Mouse (Mus musculus): ENCODE measurements around the gene Txnrd1.

The Txnrd1 gene

GRCm38 (mm10) chr10:82814096-82814970, 19.4 kb upstream of the Txnrd1 start:
- in situ Hi-C loops (cut with MboI; ENCODE audit: unreplicated experiment in 2 of 2), result loop anchor here (5.0 to 10.0 kb wide), 2 partner anchors 88 to 170 kb away; partner anchors contain the start of gene Chst11 (in 1 of the 2)

DNA sequence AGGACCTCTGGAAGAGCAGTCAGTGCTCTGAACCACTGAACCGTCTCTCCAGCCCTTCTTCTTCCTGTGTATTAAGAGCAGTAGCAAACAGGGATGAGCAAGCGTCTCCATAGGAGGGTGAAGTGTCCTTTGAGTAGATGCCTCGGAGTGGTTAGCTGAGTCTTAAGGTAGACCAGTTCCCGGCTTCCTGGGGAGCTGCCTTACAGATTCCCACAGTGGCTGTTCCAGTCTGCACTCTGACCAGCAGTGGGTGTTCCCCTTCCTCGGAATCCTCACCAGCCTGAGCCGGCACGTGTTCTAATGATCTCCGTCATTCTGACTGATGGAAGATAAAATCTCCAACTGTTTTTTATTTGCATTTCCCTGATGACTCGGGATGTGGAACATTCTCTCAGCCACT, 17.3 kb upstream of the Txnrd1 start:
- in situ Hi-C loops (cut with MboI; ENCODE audit: unreplicated experiment in 2 of 2), result loop anchor here (5.0 to 10.0 kb wide), 2 partner anchors 41 to 168 kb away; partner anchors contain the start of gene Chst11 (in 1 of the 2)

- in situ Hi-C loops (cut with MboI; ENCODE audit: unreplicated experiment in 2 of 2), result loop anchor here (5.0 to 10.0 kb wide), 2 partner anchors 40 to 167 kb away; partner anchors contain the start of gene Chst11 (in 1 of the 2)
Measured at GRCm38 (mm10) chr10:82817514-82817913, 16.2 kb upstream of the Txnrd1 start.

GRCm38 (mm10) chr10:82817936-82818335, 15.8 kb upstream of the Txnrd1 start:
- in situ Hi-C loops (cut with MboI; ENCODE audit: unreplicated experiment in 2 of 2), result loop anchor here (5.0 to 10.0 kb wide), 2 partner anchors 39 to 167 kb away; partner anchors contain the start of gene Chst11 (in 1 of the 2)

DNA sequence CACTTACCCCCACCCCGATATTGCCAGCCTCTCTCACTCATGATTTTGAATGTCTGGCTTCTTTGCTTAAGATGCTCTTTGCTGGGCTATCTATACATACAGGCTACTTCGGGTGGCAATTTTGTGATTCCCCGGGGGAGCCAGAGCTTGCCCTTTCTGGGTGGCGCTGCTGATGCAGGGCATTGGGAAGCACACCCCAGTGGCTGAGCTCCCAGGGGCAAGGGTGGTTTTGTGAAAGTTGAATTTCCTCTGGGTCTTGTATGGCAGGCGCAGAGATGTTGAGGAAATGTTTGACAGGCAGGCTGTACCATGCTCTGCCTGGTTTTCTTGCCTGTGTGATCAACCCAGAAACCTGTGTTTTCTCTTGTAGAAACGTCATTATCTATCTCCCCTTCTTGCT, 15.1 kb upstream of the Txnrd1 start:
- in situ Hi-C loops (cut with MboI; ENCODE audit: unreplicated experiment in 2 of 2), result loop anchor here (5.0 to 10.0 kb wide), 2 partner anchors 39 to 166 kb away; partner anchors contain the start of gene Chst11 (in 1 of the 2)

- in situ Hi-C loops (cut with MboI; ENCODE audit: unreplicated experiment in 2 of 2), result no loop called here
Measured at GRCm38 (mm10) chr10:82823108-82823778, 10.5 kb upstream of the Txnrd1 start.

DNA sequence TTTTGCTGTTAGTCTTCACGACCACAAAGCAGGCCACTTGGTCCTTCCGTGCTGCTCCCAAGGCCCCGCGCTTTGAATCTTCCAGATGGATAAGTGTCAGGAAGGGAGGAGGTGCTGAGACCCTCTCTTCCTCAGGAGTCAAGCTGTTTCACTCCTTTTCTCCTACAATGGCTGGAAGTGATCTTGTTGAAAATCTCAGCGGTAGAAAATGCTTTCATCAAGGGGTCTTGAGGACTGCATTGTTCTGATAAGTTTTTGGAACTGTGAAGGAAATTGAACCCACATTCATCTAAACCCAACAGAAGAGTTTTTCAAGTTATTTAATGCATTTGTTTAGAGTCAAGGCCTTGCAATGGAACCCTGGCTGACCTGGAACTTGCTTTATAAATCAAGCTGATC, 10.0 kb upstream of the Txnrd1 start:
- in situ Hi-C loops (cut with MboI; ENCODE audit: unreplicated experiment in 2 of 2), result no loop called here

- in situ Hi-C loops (cut with MboI; ENCODE audit: unreplicated experiment in 2 of 2), result no loop called here
Measured at GRCm38 (mm10) chr10:82824541-82824940, 9.2 kb upstream of the Txnrd1 start.

- in situ Hi-C loops (cut with MboI; ENCODE audit: unreplicated experiment in 2 of 2), result no loop called here
Measured at GRCm38 (mm10) chr10:82826516-82826915, 7.2 kb upstream of the Txnrd1 start.

GRCm38 (mm10) chr10:82835898-82836297, 2.1 kb downstream of the Txnrd1 start:
- in situ Hi-C loops (cut with MboI; ENCODE audit: unreplicated experiment in 2 of 2), result no loop called here

DNA sequence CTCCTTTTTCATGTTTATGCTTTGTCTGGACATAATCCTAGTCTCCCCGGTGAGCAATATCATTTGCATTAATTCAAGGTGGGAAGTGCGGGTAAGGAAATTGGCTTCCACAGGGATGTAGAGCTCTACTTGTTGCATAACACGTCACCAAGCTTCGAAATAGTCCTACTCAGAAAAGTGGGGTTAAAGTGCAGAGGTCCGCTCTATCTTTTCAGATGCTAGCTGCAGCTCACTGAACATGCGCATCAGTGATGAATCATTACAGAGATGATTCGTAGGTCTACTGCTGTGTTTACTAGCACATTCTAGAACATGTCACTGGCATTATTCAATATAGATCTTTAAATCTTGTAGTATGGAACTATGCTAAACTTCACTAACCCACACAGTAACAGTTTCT, 4.6 kb downstream of the Txnrd1 start:
- in situ Hi-C loops (cut with MboI; ENCODE audit: unreplicated experiment in 2 of 2), result no loop called here

GRCm38 (mm10) chr10:82844090-82844489, 10.3 kb downstream of the Txnrd1 start:
- in situ Hi-C loops (cut with MboI; ENCODE audit: unreplicated experiment in 2 of 2), result no loop called here

GRCm38 (mm10) chr10:82844731-82845130, 11.0 kb downstream of the Txnrd1 start:
- in situ Hi-C loops (cut with MboI; ENCODE audit: unreplicated experiment in 2 of 2), result no loop called here

- in situ Hi-C loops (cut with MboI; ENCODE audit: unreplicated experiment in 2 of 2), result no loop called here
Measured at GRCm38 (mm10) chr10:82847821-82848459, 14.2 kb downstream of the Txnrd1 start.

DNA sequence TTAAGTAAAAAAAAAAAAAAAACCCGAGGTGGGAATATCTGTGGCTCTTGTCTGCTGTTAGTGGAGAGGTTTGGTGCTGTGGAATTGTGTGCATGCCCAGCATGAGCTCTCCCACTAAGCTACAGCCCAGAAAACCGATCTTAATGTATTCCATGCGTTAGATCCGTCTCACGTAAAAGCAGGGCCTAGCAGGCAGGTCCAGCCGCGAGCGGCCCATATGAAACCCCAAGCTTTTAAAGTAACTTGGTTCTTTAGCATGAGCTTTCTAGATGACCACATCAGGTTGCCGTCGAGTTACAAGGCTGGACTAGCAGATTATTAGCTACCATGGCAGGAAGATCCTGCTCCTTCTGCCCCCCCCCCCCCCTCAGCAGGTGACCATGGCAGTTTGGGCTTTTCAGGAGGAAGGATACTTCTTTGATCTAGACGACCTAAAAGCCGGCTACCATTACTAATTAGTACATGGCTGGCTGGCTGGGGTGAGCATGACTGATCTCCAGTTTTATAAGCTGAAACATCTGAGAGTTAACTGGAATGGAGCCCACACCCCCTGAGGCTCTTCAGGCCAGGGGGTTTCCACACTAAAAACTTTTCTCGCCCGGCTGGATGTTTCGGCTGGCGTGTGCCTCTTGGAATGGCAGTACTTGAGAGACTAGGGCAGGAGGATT, 16.1 kb downstream of the Txnrd1 start:
- in situ Hi-C loops (cut with MboI; ENCODE audit: unreplicated experiment in 2 of 2), result no loop called here

- in situ Hi-C loops (cut with MboI; ENCODE audit: unreplicated experiment in 2 of 2), result no loop called here
Measured at GRCm38 (mm10) chr10:82850354-82850752, 16.6 kb downstream of the Txnrd1 start.

DNA sequence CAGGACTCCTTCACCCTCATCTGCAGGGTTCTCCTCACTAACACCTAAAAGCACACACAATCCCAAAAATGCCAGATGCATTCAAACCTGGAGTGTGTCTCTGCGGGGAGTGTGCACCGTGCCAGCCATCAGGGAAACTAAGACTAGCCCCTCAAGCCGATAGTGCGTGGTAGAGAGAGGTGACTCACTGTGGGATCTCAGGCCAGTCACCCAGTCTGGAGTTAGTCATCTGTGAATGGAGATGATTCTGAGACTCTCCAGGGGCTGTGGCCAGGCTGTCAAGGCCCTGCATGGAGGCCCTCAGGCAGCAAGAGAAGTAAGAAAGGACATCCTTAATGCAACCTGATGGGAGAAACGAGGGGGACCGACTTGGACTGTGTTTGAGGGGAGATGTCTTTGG, 18.0 kb downstream of the Txnrd1 start:
- in situ Hi-C loops (cut with MboI; ENCODE audit: unreplicated experiment in 2 of 2), result no loop called here

GRCm38 (mm10) chr10:82858032-82858680, 24.4 kb downstream of the Txnrd1 start:
- in situ Hi-C loops (cut with MboI; ENCODE audit: unreplicated experiment in 2 of 2), result loop anchor here (5.0 kb wide), 1 partner anchor 41 kb away; no protein-coding TSS in a partner anchor

GRCm38 (mm10) chr10:82858691-82859532, 25.2 kb downstream of the Txnrd1 start:
- in situ Hi-C loops (cut with MboI; ENCODE audit: unreplicated experiment in 2 of 2), result loop anchor here (5.0 kb wide), 1 partner anchor 42 kb away; no protein-coding TSS in a partner anchor

Data from v-Abl transformed pro-B cells (cell line).